Mouse (Mus musculus) cerebellum, postnatal 4 days (tissue): Measurements from ENCODE around the gene Pidd1.
"Not testable (repeated sequence)": the region's sequence is repeated elsewhere in the genome, so short reads cannot be mapped to it uniquely, and the experiment has no call there.

Experiments
- DNase-seq, 2 experiments: peaks; one replicate each; pipeline ENCODE4 v3.0.0; 2022; ENCODE audit warnings: low spot score in 2 of 2, mixed read lengths in 1 of 2

The Pidd1 gene

DNA sequence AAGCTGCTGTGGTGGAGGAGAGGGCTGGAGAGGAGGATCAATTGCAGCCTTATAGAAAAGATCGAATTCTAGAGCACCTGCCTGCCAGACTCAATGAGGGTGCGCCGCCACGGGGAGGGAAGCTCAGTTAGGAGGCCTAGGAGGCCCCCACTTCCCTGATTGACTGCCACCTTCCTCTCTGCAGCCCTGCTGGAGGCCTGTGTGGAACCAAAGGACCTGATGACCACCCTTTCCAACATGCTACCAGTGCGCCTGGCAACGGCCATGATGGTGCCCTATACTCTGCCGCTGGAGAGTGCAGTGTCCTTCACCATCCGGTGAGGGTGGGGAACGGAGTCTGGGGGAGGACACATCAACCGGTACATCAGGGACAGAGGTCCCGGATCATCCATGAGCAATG lies 14.8 kb upstream of the Pidd1 start:
- no peak for DNase-seq

- no peak for DNase-seq
Measured at GRCm38 (mm10) chr7:141457986-141458660, 14.3 kb upstream of the Pidd1 start.

GRCm38 (mm10) chr7:141457236-141457635 lies 13.4 kb upstream of the Pidd1 start:
- DNase-seq, result no peak

- DNase-seq, result no peak
Measured at GRCm38 (mm10) chr7:141456739-141457138, 12.9 kb upstream of the Pidd1 start.

DNA sequence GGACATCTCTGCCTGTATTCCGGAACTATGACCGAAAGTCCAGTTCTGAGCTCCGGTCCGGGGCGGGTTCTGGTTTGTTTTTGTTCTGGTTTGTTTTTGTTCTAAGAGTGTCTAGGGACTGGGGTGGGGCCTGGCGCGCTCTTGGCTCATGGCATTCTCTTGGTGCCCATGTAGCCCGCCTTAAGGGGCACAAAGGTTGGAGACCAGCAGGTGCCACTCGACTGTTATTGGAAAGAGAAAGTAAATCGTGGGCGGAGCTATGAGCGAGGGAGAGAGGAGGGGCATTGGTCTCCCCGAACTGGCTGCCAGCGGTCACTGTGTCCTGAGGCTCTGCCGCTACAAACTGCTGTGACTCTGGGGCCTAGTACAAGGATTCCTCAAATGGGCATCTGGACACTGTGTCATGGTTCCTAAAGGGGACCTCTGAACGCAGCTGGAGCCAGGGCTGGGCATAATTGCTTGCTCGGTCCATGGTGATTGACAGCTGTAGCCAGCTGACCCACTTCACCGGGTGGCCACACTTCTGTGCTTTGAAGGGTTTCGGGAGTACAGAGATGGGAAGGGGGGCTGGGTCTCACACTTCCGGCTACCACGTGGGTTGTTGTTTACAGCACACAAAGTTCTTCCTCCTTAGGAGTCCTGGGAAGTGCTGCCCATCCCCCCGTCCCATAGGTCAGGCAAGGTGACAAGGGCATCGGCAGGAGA lies 11.9 kb upstream of the Pidd1 start:
- DNase-seq, result no peak

- peak; percentile 85 to 91 for DNase-seq
Measured at GRCm38 (mm10) chr7:141454967-141455551, 11.2 kb upstream of the Pidd1 start, which contains the start of gene Pnpla2. Gene Pnpla2 (plus strand): TSS chr7:141455198.

DNA sequence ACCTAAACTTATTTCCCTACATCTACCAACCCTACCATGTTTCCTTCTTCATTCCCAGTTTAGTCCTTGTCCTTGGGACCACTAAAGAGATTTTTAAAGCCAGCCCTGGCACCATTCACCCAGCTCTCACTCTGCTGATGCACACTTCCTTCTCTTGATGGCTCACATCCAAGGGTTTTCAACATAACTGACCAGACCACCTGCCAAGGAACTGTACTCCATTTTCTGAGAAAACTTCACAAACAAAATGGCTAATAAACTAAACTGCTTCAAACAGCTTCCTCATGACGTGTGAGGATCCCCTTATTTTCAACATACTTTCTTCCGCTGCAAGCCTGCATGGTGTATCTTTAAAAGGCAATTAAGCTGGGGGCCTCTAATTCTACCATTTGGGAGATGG lies 9.8 kb upstream of the Pidd1 start:
- DNase-seq, result no peak

- no peak for DNase-seq
Measured at GRCm38 (mm10) chr7:141451928-141452327, 8.1 kb upstream of the Pidd1 start.

GRCm38 (mm10) chr7:141447110-141447991 lies 3.5 kb upstream of the Pidd1 start, which contains the start of gene Rplp2:
Gene Rplp2 (plus strand): TSS chr7:141447370.
- DNase-seq, result peak; percentile 79 to 91

GRCm38 (mm10) chr7:141446374-141446773 lies 2.5 kb upstream of the Pidd1 start:
- not testable (repeated sequence) for DNase-seq

- DNase-seq, result peak in 1 of 2 experiments; percentile 29
Measured at GRCm38 (mm10) chr7:141443081-141443821, 574 bp downstream of the Pidd1 start.

DNA sequence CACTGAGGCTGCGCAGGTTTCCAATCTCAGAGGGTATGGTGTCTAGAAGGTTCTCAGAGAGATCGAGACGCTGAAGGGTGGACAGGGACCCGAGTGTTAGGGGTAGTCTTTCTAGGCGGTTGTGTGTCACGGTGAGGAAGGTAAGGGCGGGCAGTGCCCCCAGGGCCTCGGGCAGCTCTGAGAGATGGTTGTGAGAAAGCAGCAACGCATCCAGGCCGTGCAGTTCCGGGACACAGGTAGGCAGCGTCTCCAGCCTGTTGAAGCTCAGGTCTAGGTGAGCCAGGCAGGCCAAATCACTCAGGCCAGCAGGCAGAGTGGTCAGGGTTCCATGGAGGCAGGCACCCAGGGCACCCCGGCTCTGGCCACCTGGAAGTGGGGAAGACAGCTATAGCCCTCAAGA lies 1.6 kb downstream of the Pidd1 start:
- no peak for DNase-seq

GRCm38 (mm10) chr7:141441460-141441859 lies 2.4 kb downstream of the Pidd1 start:
- DNase-seq, result no peak

DNA sequence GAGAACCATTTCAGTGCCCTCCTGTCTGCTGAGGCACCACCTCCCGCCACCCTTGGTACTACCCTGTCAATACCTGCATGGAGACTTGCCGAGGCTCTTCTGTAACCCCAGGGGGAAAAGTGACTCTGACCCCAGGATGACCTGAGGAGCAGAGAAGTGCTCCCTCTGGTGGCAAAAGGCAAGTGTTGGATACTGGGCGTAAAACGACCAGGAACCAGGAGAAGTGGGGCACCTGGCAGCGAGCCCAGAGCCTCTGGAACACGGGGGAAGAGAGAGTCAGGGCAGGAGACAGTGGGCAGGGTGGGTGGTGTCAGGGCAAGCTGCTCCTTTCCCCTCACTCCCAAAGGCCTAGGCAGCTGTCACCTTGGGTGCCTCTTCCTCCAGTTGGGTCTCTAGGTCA lies 3.2 kb downstream of the Pidd1 start:
- peak in 1 of 2 experiments; percentile 57 for DNase-seq

DNA sequence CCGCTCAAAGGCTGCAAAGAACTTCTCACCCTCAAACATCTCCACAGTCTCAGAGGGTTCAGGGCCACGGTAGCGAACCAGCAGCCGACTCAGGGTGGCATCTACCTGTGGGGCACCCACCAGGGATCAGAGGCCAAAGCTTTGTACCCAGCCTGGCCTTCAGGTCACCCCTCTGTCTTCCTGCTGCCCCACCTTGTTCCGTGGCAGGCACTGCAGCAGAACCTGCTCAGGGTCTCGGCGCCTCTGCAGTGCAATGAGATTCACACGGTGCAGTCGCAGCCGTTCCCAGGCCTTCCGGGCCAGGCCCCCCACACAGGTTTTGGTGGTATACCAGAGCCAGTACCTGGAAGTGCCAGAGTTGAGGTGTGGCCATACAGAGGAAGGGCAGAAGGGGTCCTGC lies 4.0 kb downstream of the Pidd1 start:
- no peak for DNase-seq

DNA sequence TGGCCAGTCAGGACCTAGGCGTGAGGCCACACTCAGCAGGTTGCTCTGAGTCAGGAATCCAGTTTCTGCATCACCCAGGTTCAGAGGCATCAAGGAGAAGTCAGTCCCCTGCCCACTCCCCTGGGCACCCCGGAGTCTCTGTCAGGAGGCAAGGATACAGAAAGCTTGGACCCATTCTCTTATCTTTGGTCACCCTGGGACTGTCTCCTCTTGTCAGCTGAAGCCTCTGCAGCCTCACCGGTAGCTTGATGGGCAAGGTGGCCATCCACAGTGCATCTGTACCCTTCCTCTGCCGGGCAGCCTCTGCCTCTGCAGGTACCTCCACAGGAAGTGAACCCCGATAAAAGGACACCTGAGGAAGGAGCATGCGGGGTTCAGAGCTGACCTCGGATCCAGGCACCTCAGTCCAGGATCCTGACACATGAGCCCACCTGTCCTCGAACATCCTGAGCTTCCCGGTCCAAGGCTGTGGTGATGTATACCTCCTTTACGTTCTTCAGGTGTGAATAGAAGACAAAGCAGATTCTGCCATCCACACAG lies 4.6 kb downstream of the Pidd1 start:
- DNase-seq, result no peak

DNA sequence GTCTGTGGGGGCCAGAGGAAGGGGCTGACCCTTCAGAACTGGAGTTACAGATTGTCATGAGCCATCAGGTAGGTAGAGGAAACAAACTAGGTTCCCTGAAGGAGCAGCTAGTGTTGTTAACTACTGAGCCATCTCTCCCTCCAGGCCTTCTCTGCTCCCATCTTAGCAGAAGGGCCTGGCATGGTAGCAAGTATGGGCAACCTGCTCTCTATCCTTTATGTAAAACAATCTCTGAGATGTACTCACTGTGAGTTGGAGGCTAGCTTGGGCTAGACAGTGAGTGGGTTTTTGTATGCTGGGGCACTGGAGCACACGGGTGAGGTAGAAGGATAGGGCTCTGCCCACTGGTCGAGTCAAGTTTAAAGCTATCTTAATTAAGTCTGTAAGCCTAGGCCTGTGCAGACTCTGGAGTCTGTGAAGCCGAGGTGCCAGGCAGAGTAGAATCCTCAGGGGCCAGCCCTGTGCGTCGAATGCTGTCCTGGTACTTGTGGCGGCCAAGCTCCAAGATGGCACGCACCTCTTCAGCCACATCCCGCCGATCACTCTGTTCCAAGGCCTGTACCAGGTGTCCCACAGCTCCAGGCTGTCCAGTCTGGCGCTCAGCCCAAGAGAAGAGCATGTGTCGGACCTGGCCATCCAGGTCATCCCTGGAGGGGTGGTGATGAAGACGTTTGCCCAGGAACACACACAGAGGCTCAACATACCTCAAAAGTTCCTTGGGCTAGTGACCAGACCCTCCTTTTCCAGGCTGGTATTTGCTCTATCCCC lies 5.4 kb downstream of the Pidd1 start:
- no peak for DNase-seq

- peak; percentile 74 to 83 for DNase-seq
Measured at GRCm38 (mm10) chr7:141437178-141438120, 6.4 kb downstream of the Pidd1 start, which contains the start of gene Slc25a22. Gene Slc25a22 (minus strand): TSS chr7:141437892.

- no peak for DNase-seq
Measured at GRCm38 (mm10) chr7:141436523-141436892, 7.3 kb downstream of the Pidd1 start.
